In genomic region chr2:65566793-65567787, GRCm38 (mm10) we compare ENCODE assay signal across 8 mouse cellular contexts. TPM values are rescaled to one million over a fixed set of nuclear protein-coding genes. Genes with fewer than 3 reads are reported as not detected.
A peak's percentile ranks its signal among the peaks of the same experiment; 100 is the strongest.
DNase-seq lines count a peak whose midpoint lies in the region; ATAC-seq and TF ChIP-seq lines count a peak whose summit lies in the region.

Scn3a (minus strand) TSS chr2:65567627.

- no peaks in the 10 kb centered on the region for H3K4me1 ChIP-seq in heart, postnatal 0 days (ENCODE audit: control insufficient read depth, insufficient read depth)
- H3K4me1 ChIP-seq in lung, adult 2 months (ENCODE audit: control insufficient read depth, insufficient read depth, low read length), result no peaks in the 10 kb centered on the region

- no peak for TF ChIP-seq EP300 in heart, postnatal 0 days (IDR thresholded peaks at IDR 0.05; ENCODE audit: low read depth)

- DNase-seq in 416B (ENCODE audit: low read depth) (peak; percentile 35), ES-CJ7 (ENCODE audit: low read depth, low spot score) (peak; percentile 66)
- peak; percentile 84 for DNase-seq in embryo, embryonic 10 days (ENCODE audit: low spot score)
- DNase-seq in heart, postnatal 0 days (ENCODE audit: low spot score), result peak; percentile 70
- peak; percentile 42 to 43 for DNase-seq in kidney, postnatal 25 days
- peak; percentile 29 for DNase-seq in lung, adult 2 months
- no peak for DNase-seq in spleen, adult 12 weeks (ENCODE audit: low spot score)

- peak within 1 kb of the TSS; percentile 33; the same call in 1 of the 2 replicates for H3K4me2 ChIP-seq in heart, postnatal 0 days (ENCODE audit: low read depth, low read length)

- 27% methylated on average over 16 of the region's 16 CpGs for WGBS in heart, postnatal 0 days
- whole genome bisulfite sequencing in lung, adult 2 months, result 25% methylated on average over 16 of the region's 16 CpGs

- no peak for TF ChIP-seq POLR2A in lung, adult 2 months (IDR thresholded peaks at IDR 0.05; ENCODE audit: borderline replicate concordance, extremely low read depth, low read depth, low read length)

- no peak within 1 kb of the TSS for H3K4me3 ChIP-seq in heart, postnatal 0 days (ENCODE audit: low read depth, low read length)
- H3K4me3 ChIP-seq in lung, adult 2 months (replicated peaks; ENCODE audit: extremely low read depth, low read depth, low read length), result no peak within 1 kb of the TSS

- no peak within 1 kb of the TSS for H3K27ac ChIP-seq in heart, postnatal 0 days (ENCODE audit: low read depth)

- no peak within 1 kb of the TSS for H3K9ac ChIP-seq in heart, postnatal 0 days (replicated peaks; ENCODE audit: low read depth, low read length)

- H3K9me3 ChIP-seq in heart, postnatal 0 days (replicated peaks; ENCODE audit: control insufficient read depth, low read length), result no peaks in the 10 kb centered on the region

- ATAC-seq in heart, postnatal 0 days (ENCODE audit: insufficient read depth, low read depth), result no peak
- 0 out of 2 replicates have a peak, but pooled peaks have one; percentile 30 for ATAC-seq in neutrophil, adult 5-6 weeks (ENCODE audit: extremely low read depth, insufficient number of reproducible peaks, low FRiP score, poor library complexity, severe bottlenecking)

- H3K27me3 ChIP-seq in heart, postnatal 0 days (ENCODE audit: control insufficient read depth, insufficient read depth, low read length), result no peaks in the 10 kb centered on the region

- peak; percentile 91 for TF ChIP-seq CTCF in heart, postnatal 0 days (IDR thresholded peaks at IDR 0.05; ENCODE audit: low read depth)
- TF ChIP-seq CTCF in lung, adult 2 months (IDR thresholded peaks at IDR 0.05; ENCODE audit: insufficient read depth, low read length), result peak; percentile 60; the same call in 1 of the 2 replicates

- no peaks in the 10 kb centered on the region for H3K36me3 ChIP-seq in heart, postnatal 0 days (replicated peaks; ENCODE audit: control insufficient read depth, insufficient read depth, low read length)

RNA-seq across cellular contexts. Expression of gene Scn3a, which starts in this region (rescaled TPM):
- total RNA-seq in heart, postnatal 0 days (2014; rRNA removed; ENCODE audit: low replicate concordance), result 0.35 and 0.42 TPM in 2 replicates
- 0.15 and 0.23 TPM in 2 replicates for polyA plus RNA-seq in heart, postnatal 0 days (2015; fragmentation: Nextera tagmentation; extraction: Ambion mirVana)
- 7.9 and 13.5 TPM in 2 replicates for polyA plus RNA-seq in lung, adult 2 months (2012; rRNA removed)
- total RNA-seq in neutrophil, adult 5-6 weeks (2017), result not detected in 2 replicates

Comparison
In these comparisons a context has a peak if more than half of its experiments do, and no peak if none do; other contexts are left out.
1. Peak in DNase-seq and H3K4me2 ChIP-seq in heart, postnatal 0 days; RNA of the gene not detected or under 1 TPM.
2. Peak in ATAC-seq in neutrophil, adult 5-6 weeks; RNA of the gene not detected or under 1 TPM.